Mouse (Mus musculus): ENCODE results near the gene Magea3. TPM values are rescaled to one million over a fixed set of nuclear protein-coding genes. Genes with fewer than 3 reads are reported as not detected.
"Not testable (repeated sequence)": the region's sequence is repeated elsewhere in the genome, so short reads cannot be mapped to it uniquely, and the experiment has no call there.

The Magea3 gene
- not detected in 2 replicates for polyA plus RNA-seq (2015; fragmentation: Nextera tagmentation; extraction: Ambion mirVana)

- not testable (repeated sequence) for H3K27ac ChIP-seq; ATAC-seq; H3K4me3 ChIP-seq; H3K9me3 ChIP-seq (replicated peaks); H3K4me2 ChIP-seq; H3K4me1 ChIP-seq; H3K27me3 ChIP-seq; H3K36me3 ChIP-seq (ENCODE audit: poor library complexity, severe bottlenecking); H3K9ac ChIP-seq
- 70% methylated on average over 1 of the region's 1 CpGs for WGBS
Observed at GRCm38 (mm10) chrX:154949405-154949804, at the start of gene Magea3. TSS of gene Magea3 (minus strand) at chrX:154949505.

DNA sequence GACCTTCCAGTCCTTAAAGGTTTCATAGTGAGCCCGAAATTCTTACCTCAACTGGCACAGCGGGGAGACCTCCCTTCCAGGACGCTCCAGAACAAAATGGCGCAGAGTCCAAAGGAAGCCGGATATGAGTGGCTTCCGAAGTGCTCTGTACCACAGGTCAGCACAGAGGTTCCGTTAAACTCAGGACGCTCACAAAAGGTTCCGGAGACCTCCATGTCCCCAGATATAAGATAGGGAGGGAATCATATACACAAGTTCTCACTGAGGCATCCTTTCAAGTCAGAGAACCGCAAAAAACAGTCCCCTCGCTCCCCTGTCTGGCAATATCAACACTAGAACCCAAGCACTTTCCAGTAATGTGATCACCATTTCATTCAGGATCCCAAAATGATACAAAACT is 46.4 kb upstream of the Magea3 start, which contains the start of gene Magea8:
Gene Magea8, minus strand, starts transcription at position 101 of the 400 bp plus-strand sequence.
- H3K9me3 ChIP-seq (replicated peaks); H3K27ac ChIP-seq; H3K27me3 ChIP-seq; H3K9ac ChIP-seq; H3K4me1 ChIP-seq; H3K36me3 ChIP-seq (ENCODE audit: poor library complexity, severe bottlenecking); H3K4me2 ChIP-seq; H3K4me3 ChIP-seq; ATAC-seq: not testable (repeated sequence)
- 87% methylated on average over 11 of the region's 11 CpGs for WGBS

- H3K9ac ChIP-seq; H3K27me3 ChIP-seq; H3K4me1 ChIP-seq; H3K27ac ChIP-seq; H3K4me2 ChIP-seq; H3K36me3 ChIP-seq (ENCODE audit: poor library complexity, severe bottlenecking); ATAC-seq; H3K9me3 ChIP-seq (replicated peaks); H3K4me3 ChIP-seq: not testable (repeated sequence)
- WGBS: 60% methylated on average over 1 of the region's 1 CpGs
Observed at GRCm38 (mm10) chrX:154935887-154936286, 13.4 kb downstream of the Magea3 start, which contains the start of gene Magea6. TSS of gene Magea6 (minus strand) at chrX:154935987.

Other genes starting within 250 kb of the Magea3 start
- gene Cldn34b1, start 59.2 kb downstream of the Magea3 start, polyA plus RNA-seq (2015; fragmentation: Nextera tagmentation; extraction: Ambion mirVana): not detected in 2 replicates
- not detected in 2 replicates for gene Magea6, start 13.5 kb downstream of the Magea3 start, polyA plus RNA-seq (2015; fragmentation: Nextera tagmentation; extraction: Ambion mirVana)
- not detected in 2 replicates for gene Magea8, start 46.3 kb upstream of the Magea3 start, polyA plus RNA-seq (2015; fragmentation: Nextera tagmentation; extraction: Ambion mirVana)
- not detected in 2 replicates for gene Magea5, start 113.6 kb upstream of the Magea3 start, polyA plus RNA-seq (2015; fragmentation: Nextera tagmentation; extraction: Ambion mirVana)
- gene Magea1, start 140.3 kb upstream of the Magea3 start, polyA plus RNA-seq (2015; fragmentation: Nextera tagmentation; extraction: Ambion mirVana): not detected in 2 replicates
- not detected in 2 replicates for gene Magea2, start 144.2 kb upstream of the Magea3 start, polyA plus RNA-seq (2015; fragmentation: Nextera tagmentation; extraction: Ambion mirVana)
- gene Cldn34b2, start 178.9 kb upstream of the Magea3 start, polyA plus RNA-seq (2015; fragmentation: Nextera tagmentation; extraction: Ambion mirVana): not detected in 2 replicates

All from forebrain, embryonic 13.5 days (tissue).